Mouse (Mus musculus) layer of hippocampus, adult 6 months (tissue): ENCODE data around the gene Sox1. TPM values are rescaled to one million over a fixed set of nuclear protein-coding genes. Genes with fewer than 3 reads are reported as not detected.

Experiments
- long read RNA-seq, 2 experiments: library from polyadenylated mRNA; unstranded; transcript quantifications; one replicate each; pipeline ENCODE4 v2.0.0; 2019 to 2020
- microRNA-seq: library from miRNA; unstranded; fragments of <30 nt; microRNA quantifications from one replicate; pipeline ENCODE4 v1.2.0, GENCODE M21; 2020
- polyA plus RNA-seq: library from polyadenylated mRNA; unstranded; fragments of <200 nt; fragmentation: Nextera tagmentation; gene quantifications from 2 replicates; pipeline ENCODE4 v1.2.3, GENCODE M21; 2021

Gene Sox1
- 1.8 and 2.0 TPM in 2 replicates for polyA plus RNA-seq
- long read RNA-seq, experiment 1, full-length matches to known transcripts: 8 of 8 reads
- long read RNA-seq, experiment 1, partial matches to known transcripts: 0 of 8 reads
- long read RNA-seq, experiment 1, other reads (novel, unspliced or antisense): 0 of 8 reads
- long read RNA-seq, experiment 2, full-length matches to known transcripts: 10 of 10 reads
- long read RNA-seq, experiment 2, partial matches to known transcripts: 0 of 10 reads
- long read RNA-seq, experiment 2, other reads (novel, unspliced or antisense): 0 of 10 reads

GRCm38 (mm10) chr8:12395071-12396031 is at the start of gene Sox1:
TSS of gene Sox1 (plus strand) at chr8:12395295.

Small RNA genes lying within 50 kb of the gene (microRNA-seq; reads per million reads assigned to microRNA genes)
- gene Gm25239: not detected

Other genes with a start within 250 kb of the Sox1 start
- not detected in 2 replicates for gene A230072I06Rik, start 116.5 kb upstream of the Sox1 start, polyA plus RNA-seq
- gene Spaca7, start 177.7 kb downstream of the Sox1 start, polyA plus RNA-seq: not detected in 2 replicates